Mouse (Mus musculus): ENCODE results near the gene Ciao2a. TPM values are rescaled to one million over a fixed set of nuclear protein-coding genes. Genes with fewer than 3 reads are reported as not detected.
A peak's percentile ranks its signal among the peaks of the same experiment; 100 is the strongest.

The Ciao2a gene
- total RNA-seq, 2 experiments from 2014 or later: 39.6 to 46.0 TPM

DNA sequence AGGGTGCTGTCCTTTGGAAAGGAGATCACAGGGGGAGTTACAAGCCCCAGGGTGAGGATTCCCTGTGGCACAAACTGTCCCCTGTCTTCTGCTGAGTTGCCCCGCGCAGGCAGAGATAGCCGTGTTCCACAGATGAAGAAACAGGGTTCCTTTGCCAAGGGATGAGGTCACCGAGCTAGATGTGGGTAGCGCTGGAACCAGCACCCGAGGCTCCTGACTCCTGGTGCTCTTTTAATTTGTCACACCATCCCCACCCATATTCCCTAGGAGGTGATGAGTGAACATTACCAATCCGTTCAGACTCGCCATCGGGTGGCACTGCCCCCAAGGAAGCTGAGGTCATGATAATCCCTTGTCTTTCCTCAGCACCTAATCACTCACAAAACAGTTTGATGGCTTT, 36.6 kb downstream of the Ciao2a start:
- no peak for DNase-seq

DNA sequence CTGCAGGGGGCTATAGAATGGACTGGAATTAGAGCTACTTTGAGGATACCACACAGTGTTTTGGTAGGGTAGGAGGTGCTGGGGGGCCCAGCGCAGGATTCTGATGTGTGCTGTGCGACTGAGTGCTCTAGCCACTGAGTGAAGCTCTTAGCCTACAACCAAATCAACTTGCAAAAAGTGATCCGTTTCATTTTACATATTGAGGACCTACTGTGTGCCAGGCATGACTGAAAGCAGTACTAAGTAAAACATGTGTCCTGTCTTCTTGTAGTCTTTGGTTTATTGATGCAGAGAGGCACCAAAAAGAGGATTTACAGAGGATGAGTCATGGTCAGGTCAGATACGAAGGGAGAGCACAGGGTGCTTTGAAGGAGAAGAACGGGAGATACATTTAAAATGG, 40.8 kb downstream of the Ciao2a start:
- no peak for DNase-seq

DNA sequence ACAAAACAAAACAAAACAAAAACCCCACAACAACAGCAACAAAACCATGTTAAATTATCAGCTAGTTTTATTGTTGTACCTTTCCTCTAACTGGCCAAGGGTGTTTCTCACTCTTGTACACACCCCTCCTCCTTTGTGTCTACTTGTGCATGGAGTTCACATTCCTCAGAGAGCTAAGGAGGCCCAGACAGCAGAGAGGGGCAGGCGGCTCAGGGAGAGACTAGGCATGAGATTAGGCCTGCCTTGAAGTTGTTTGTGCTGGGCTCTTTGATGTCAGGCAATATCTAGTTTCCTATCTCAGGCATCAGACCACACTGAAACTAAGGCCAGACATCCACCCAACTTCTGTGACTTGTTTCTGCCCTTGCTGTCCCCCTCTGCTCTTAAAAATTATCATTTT, 41.8 kb downstream of the Ciao2a start:
- DNase-seq: no peak

DNA sequence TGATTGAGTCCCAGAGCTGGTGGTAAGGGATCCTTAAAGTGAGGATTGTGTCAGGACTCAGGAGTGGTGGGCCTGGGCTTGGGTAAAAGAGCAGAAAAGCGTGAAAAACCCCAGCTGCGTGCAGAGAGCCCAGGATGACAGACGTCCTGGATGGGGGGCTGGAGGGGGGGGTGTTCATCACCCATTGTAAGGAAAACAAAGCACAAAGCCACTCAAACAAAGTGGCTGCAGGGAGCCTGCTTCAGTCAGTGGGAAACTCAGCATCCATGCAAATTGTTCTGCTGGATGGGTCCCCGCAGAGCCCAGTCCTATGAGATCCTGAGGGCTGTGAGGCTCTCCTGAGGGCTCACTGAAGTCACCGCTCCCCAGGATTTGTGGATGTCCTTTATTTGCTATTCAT, 44.1 kb downstream of the Ciao2a start:
- no peak for DNase-seq

GRCm38 (mm10) chr9:66171275-66171921, 45.0 kb downstream of the Ciao2a start:
- no peak for DNase-seq

DNA sequence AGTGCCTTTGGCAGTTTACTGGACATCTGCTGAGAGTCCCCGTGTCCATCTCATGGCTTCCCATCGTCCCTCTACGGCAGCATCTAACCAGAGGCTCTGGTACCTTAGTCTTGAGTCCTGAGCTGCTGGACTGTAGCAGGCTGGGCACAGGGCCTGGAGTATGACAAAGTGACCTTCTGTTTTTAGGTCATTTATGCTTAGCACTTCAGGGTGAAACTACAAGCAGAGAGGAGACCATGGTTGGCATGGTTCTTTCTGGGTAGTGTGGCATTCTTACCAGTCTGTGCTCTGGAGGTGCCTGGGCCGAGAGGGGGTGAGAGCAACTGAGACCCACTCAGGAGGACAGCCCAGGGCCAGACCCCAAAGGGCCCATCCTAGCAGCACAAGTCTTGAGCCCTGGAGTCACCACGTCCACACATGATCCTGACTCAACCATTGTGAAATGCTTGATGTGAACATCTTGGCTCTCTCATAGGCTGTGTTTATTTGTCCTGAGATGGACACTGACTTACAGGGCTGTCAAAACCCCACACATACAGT, 47.0 kb downstream of the Ciao2a start:
- DNase-seq: no peak

GRCm38 (mm10) chr9:66174985-66175384, 48.6 kb downstream of the Ciao2a start:
- no peak for DNase-seq

DNA sequence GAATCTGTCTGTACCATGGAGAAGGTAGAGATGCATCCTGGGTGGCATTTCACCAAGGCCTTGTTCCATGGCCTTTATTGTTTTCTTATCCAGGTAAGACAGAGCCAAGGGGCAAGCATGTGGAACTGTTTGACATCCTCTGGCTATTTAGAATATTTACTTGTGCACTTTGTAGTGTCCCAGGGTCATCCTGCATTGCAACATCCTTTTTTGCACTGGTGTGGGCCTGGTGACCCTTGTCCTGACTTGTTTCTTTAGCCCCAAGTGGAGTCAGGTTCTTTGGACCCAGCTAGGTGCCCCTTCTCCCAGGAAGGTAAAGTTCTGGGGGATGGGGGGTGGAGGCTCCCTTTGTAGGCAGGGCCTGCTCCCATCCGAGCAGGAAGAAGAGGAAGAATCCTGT, 51.6 kb downstream of the Ciao2a start:
- DNase-seq: no peak

GRCm38 (mm10) chr9:66179795-66180194, 53.4 kb downstream of the Ciao2a start:
- DNase-seq: no peak

DNA sequence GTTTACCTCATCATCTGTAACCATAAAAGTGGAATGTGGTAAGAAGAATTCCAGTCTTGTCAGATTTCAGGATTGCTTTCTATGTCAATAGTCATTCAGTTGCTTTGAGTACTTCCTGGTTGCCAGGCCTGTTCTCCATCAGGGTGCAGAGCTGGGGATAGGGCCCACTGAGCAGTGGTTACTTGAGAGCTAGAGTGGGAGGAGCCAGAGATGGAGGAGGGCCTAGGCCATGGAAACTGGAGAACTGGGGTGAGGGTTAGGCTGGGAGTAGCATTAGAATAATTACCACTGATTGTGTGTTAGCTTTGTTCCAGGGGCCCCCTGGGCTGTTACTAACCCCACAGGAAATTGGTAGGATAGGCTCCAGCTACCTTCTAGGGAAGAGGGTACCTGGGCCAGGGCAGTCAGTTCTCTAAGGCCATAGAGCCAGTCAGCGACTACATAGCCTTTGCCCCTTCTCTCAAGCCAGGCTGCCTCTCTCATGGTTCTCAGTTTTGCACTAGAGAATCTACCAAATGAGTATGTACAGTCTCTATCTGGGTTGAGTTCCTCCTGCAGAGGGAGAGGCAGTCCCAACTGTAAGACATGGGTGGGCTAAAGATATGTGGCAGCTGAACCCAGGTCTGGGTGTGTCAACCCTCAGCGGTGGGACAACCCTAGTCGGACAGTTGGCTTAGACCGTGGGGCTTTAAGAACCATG, 54.9 kb downstream of the Ciao2a start:
- no peak for DNase-seq

DNA sequence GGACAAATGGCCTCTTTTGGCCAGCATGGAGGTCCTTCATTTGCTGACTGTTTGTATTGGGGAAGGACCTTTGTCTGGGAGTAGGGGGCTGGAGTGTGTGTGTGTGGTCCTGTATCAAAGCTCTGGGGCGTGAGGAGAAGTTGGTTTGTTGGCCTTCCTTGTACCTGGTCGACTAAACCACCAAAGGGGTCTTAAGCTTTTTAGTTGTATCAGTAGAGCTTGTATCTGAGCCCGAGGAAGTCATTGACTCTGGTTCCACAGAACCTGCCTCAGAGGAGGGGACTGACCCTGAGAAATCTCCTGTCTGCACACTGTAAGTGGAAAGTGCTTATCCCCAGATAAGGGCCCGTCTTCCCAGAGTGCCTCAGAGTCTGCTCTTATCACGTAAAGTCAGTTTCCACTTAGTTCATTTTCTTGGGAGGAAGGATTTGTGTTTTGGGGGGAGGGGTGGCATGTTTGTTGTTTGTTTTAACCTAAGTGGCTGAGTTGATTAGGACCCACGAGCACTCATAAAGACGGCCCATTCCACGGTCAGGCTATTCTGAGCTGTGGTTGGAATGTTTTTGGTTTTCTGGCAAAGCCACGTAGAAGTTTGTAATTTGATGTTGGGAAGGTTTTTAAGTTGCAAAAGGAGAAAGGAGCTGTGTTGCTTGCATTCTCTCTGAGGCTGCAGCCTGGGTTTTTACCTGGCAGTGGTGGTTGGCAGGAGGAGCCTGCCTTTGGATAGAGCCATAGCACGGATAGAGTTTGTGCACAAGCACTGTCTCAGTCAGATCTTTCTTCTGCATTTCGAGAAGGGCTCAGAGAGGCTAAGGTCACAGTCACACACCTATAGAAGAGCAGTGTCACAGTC, 55.6 kb downstream of the Ciao2a start:
- DNase-seq: no peak

GRCm38 (mm10) chr9:66182679-66182993, 56.2 kb downstream of the Ciao2a start:
- DNase-seq: no peak

DNA sequence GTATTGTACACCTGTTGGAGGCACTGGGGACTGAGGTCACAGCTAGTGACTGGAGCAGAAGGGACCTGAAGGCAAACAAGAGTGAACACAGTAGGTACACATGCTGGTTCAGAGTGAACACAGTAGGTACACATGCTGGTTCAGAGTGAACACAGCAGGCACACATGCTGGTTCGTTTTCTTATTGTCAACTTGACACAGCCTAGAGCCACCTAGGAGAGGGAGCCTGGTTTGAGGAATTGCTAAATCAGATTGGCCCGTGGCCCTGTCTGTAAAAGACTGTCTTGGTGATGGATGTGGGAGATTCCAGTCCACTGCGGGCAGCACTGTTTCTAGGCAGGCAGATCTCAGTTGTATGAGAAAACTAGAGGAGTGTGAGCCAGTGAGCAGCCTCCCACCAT, 56.6 kb downstream of the Ciao2a start:
- no peak for DNase-seq

GRCm38 (mm10) chr9:66184572-66184971, 58.2 kb downstream of the Ciao2a start:
- DNase-seq: peak; percentile 13

DNA sequence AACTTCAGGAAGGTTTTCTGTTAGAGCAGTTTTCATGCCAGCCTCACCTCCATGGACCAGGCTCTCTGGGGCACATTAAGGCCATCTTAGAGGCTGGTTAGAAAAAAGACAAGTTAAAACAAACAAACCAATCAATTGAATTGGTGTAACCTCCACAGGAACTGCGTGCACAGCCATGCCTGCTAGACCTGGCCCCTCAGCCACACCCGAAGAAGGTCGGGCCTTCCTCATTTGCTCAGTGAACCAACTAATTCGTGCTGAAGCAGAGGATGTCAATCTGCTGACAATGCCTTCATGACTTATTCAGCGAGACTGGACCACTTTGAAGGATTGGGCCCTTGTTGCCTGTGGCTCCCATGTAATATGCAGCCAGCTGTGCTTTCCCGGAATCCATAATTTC, 60.0 kb downstream of the Ciao2a start:
- no peak for DNase-seq

Other genes with a start within 250 kb of the Ciao2a start
- gene Pclaf, start 236.4 kb upstream of the Ciao2a start, total RNA-seq (2021): 10 to 100 TPM in 1 of 2 experiments, 1 to 10 TPM in 1; 9.2 to 10.9 TPM
- 10 to 100 TPM; 18.0 to 18.3 TPM for gene Trip4, start 217.8 kb upstream of the Ciao2a start, total RNA-seq (2021)
- 10 to 100 TPM in 1 of 2 experiments, 1 to 10 TPM in 1; 7.2 to 12.4 TPM for gene Csnk1g1, start 217.7 kb upstream of the Ciao2a start, total RNA-seq (2021)
- gene Ppib, start 66.4 kb upstream of the Ciao2a start, total RNA-seq (2021): 100 to 1,000 TPM; 204 to 237 TPM
- 1 to 10 TPM in 1 of 2 experiments, under 1 TPM in 1; 0.80 to 1.4 TPM for gene Snx22, start 56.9 kb upstream of the Ciao2a start, total RNA-seq (2021)
- gene Snx1, start within 50 bp of the Ciao2a start, total RNA-seq (2021): 10 to 100 TPM; 36.4 to 42.5 TPM
- 10 to 100 TPM; 15.5 to 19.1 TPM for gene Dapk2, start 31.6 kb downstream of the Ciao2a start, total RNA-seq (2021)
- gene Herc1, start 223.8 kb downstream of the Ciao2a start, total RNA-seq (2021): 10 to 100 TPM; 34.9 to 43.1 TPM